Mouse (Mus musculus) skeletal muscle tissue, adult 2 months (tissue): ENCODE data around the gene Dus1l.
"Not testable (repeated sequence)": the region's sequence is repeated elsewhere in the genome, so short reads cannot be mapped to it uniquely, and the experiment has no call there.

Source experiments
- DNase-seq: peaks from one replicate; pipeline ENCODE4 v3.0.0-alpha.2; 2012; ENCODE audit warnings: low read depth, low spot score

The Dus1l gene

GRCm38 (mm10) chr11:120777123-120777522, 19.1 kb downstream of the Dus1l start:
- DNase-seq: no peak

- peak; percentile 90 for DNase-seq
Observed at GRCm38 (mm10) chr11:120775774-120776469, 20.3 kb downstream of the Dus1l start.

- DNase-seq: no peak
Observed at GRCm38 (mm10) chr11:120773463-120774190, 22.6 kb downstream of the Dus1l start.

GRCm38 (mm10) chr11:120772749-120773148, 23.5 kb downstream of the Dus1l start:
- no peak for DNase-seq

- DNase-seq: no peak
Observed at GRCm38 (mm10) chr11:120768206-120768605, 28.0 kb downstream of the Dus1l start.

GRCm38 (mm10) chr11:120767023-120767422, 29.2 kb downstream of the Dus1l start:
- DNase-seq: not testable (repeated sequence)

GRCm38 (mm10) chr11:120763121-120763999, 32.8 kb downstream of the Dus1l start:
- DNase-seq: not testable (repeated sequence)

- DNase-seq: not testable (repeated sequence)
Observed at GRCm38 (mm10) chr11:120762672-120763041, 33.5 kb downstream of the Dus1l start, which contains the start of gene Hmga1b. Gene Hmga1b (plus strand): TSS chr11:120762794.

GRCm38 (mm10) chr11:120761811-120762671, 34.2 kb downstream of the Dus1l start:
- no peak for DNase-seq

- DNase-seq: no peak
Observed at GRCm38 (mm10) chr11:120760236-120760635, 36.0 kb downstream of the Dus1l start.

GRCm38 (mm10) chr11:120751606-120752005, 44.6 kb downstream of the Dus1l start:
- no peak for DNase-seq

GRCm38 (mm10) chr11:120749430-120749829, 46.8 kb downstream of the Dus1l start:
- DNase-seq: no peak

- no peak for DNase-seq
Observed at GRCm38 (mm10) chr11:120747974-120748373, 48.2 kb downstream of the Dus1l start.

- no peak for DNase-seq
Observed at GRCm38 (mm10) chr11:120744121-120744701, 52.0 kb downstream of the Dus1l start.

- DNase-seq: no peak
Observed at GRCm38 (mm10) chr11:120740981-120741380, 55.2 kb downstream of the Dus1l start.
